Mouse (Mus musculus) bone marrow macrophage, adult 2 months (primary cell): ENCODE results near the gene Vmn1r210. TPM values are rescaled to one million over a fixed set of nuclear protein-coding genes. Genes with fewer than 3 reads are reported as not detected.
"Not testable (repeated sequence)": the region's sequence is repeated elsewhere in the genome, so short reads cannot be mapped to it uniquely, and the experiment has no call there.

Experiments
- H3K27ac ChIP-seq: 2 replicates; pipeline ENCODE4 v1.5.1; 2012; ENCODE audit warnings: low read depth, low read length; ENCODE audit not compliant: insufficient read depth
- H3K4me1 ChIP-seq: 2 replicates; pipeline ENCODE4 v1.6.1; 2012; ENCODE audit warnings: low read length; ENCODE audit not compliant: control insufficient read depth, insufficient read depth
- H3K4me3 ChIP-seq: 2 replicates; pipeline ENCODE4 v1.5.1; 2012; ENCODE audit warnings: mild to moderate bottlenecking, low read length, moderate library complexity; ENCODE audit not compliant: insufficient read depth
- CTCF ChIP-seq: IDR thresholded peaks from 2 replicates; pipeline ENCODE4 v1.5.1; 2012; ENCODE audit warnings: low read depth, mild to moderate bottlenecking, low read length, moderate library complexity
- POLR2A ChIP-seq: IDR thresholded peaks from 2 replicates; pipeline ENCODE4 v1.6.1; 2012; ENCODE audit warnings: mild to moderate bottlenecking, low read depth, low read length, borderline replicate concordance
- polyA plus RNA-seq: library from polyadenylated mRNA; stranded (reverse); fragments of >200 nt; gene quantifications from 2 replicates; pipeline ENCODE4 v1.2.4, GENCODE M21; 2012; ENCODE audit not compliant: missing spikeins, insufficient read depth, insufficient read length

The Vmn1r210 gene
- not detected in 2 replicates for polyA plus RNA-seq

DNA sequence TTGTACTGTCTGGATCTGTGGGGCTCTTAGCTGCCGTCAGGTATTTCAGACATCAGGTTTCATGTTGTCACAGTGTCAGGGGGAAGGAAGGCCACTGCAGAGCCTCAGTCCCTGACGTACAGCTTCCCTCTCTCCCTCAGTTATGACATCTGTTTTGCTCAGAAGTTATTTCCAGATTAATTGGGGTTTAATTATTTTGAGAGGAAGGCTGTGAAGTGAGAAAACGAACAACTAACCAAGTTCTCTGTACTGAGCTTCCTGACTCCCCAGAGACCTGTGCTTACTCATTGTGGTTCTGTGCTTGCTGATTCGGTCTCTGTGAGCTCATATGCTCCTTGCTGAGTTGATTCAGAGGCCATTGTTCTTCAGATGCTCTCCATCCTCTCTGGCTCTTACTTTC, at the start of gene Vmn1r210:
Gene Vmn1r210, minus strand, starts transcription at position 101 of the 400 bp plus-strand sequence.
- Histone ChIP-seq H3K4me3 (no peak within 1 kb of the TSS), H3K27ac (no peak within 1 kb of the TSS), H3K4me1 (no peaks in the 10 kb centered on the region)
- TF ChIP-seq POLR2A (no peak), CTCF (no peak)

DNA sequence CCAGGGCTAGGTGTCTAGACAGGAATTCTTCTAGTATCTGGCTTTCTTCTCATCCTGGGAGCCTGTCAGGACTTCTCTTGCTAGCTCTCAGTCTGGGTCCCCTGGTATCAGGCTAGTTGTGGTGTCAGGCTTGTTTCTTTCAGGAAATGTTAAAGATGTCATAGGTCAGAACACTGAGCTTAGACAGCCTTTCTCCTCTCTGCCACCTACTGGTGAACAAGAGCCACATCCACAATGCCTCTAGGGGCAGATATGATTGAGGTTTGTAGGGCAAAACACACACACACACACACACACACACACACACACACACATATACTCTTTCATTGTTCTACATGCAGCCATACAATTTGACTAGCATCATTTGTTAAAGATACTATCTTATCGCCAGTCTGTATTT, 48.1 kb upstream of the Vmn1r210 start:
- Histone ChIP-seq H3K4me1 (no peaks in the 10 kb centered on the region), H3K4me3 (no peak overlapping the region), H3K27ac (no peak overlapping the region)
- TF ChIP-seq POLR2A, result no peak
- TF ChIP-seq CTCF, result no peak

DNA sequence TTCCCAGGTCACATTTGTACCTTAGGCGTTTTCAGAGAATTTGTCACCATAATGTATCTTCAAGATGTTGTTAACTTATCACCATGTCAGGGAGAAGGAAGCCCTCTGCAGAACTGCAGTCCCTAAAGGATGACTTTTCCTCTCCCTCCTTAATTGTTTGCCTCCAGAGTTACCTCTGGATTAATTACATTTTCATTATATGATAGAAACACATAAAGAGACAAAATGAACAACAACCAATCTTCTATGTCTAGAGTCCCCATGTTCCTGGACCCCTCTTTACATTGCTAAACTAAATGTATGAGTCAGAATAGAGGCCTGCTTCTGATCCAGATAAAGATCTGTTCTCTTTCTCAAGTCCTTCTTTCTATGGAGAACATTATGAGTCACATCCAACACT, 26.3 kb upstream of the Vmn1r210 start, which contains the start of gene Vmn1r211:
Gene Vmn1r211, minus strand, starts transcription at position 101 of the 400 bp plus-strand sequence.
- H3K27ac ChIP-seq, result no peak within 1 kb of the TSS
- no peaks in the 10 kb centered on the region for H3K4me1 ChIP-seq
- TF ChIP-seq POLR2A, result no peak
- no peak for TF ChIP-seq CTCF
- no peak within 1 kb of the TSS for H3K4me3 ChIP-seq

DNA sequence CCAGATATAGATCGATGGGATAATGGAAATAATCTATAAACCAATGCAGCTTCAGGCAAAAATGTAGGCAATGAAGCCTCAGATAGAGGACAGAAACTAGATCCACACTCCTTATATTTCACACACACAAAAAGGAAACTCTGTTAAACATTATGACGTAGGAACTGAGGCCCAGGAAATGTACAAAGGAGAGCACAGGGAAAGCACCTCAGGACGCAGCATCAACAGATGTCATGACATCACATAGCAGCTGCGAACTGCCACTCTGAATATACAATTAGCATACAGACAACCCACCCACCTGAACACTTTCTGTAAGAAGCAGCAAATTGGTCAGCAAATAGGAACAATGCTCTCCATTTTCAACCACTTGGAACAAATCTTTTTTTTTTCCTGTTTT, 23.6 kb upstream of the Vmn1r210 start:
- H3K4me1 ChIP-seq, result no peaks in the 10 kb centered on the region
- TF ChIP-seq POLR2A (no peak), CTCF (no peak)
- H3K4me3 ChIP-seq, result no peak overlapping the region
- no peak overlapping the region for H3K27ac ChIP-seq

DNA sequence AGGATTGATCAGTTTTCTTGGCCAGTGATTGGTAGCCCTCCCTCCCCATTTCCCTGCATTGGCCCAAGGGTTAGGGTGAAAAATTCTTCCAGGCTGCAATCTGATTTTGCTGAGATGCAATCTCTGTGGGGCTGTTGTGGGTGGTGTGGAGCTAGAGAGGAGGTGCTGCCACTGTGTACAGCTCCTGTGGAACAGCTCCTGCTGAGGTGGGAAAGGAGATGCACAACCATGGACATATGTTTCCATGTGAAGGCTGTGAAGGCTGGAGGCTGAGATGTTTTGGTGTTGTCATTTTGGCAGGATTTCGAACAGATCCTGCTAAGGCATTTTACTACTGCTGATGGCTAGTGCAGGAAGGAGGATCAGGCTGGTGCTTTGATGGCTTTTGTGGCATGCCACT, 15.7 kb upstream of the Vmn1r210 start:
- no peaks in the 10 kb centered on the region for H3K4me1 ChIP-seq
- H3K27ac ChIP-seq, result no peak overlapping the region
- TF ChIP-seq POLR2A (no peak), CTCF (no peak)
- H3K4me3 ChIP-seq, result no peak overlapping the region

DNA sequence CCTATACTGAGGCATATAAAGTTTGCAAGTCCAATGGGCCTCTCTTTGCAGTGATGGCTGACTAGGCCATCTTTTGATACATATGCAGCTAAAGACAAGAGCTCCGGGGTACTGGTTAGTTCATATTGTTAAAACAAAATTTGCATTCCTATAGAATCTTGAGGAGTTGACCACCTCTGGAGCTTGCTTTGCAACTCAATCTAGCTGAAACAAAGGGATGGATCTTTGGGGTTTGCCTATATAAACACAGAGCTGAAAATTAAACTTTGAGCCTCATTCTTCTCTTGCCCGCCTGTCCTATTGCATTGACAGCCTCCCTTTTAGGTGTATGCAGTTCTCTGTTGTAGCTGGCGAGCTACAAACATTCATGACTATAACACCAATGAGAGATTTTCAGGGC, 13.2 kb upstream of the Vmn1r210 start:
- not testable (repeated sequence) for H3K27ac ChIP-seq, H3K4me1 ChIP-seq, H3K4me3 ChIP-seq

DNA sequence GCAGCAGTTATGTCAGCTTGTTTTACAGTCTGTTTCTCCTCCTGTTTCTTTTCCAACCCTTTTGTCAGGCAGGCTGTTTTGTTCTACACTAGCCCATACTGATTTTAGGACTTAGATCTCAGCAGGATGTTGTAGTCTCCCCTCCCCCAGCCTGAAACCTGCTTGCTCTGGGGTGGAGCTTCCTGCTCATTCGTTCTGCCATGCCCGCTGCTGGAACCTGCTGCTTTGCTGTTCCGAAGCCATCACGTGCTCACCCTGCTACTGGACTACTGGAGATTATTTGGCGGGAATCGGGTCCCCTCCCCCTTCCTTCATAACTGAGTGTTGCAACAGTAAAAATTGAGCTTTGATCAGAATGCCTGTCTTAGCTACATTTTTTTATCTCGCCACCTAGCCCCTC, 1.8 kb downstream of the Vmn1r210 start:
- not testable (repeated sequence) for H3K27ac ChIP-seq, H3K4me3 ChIP-seq, H3K4me1 ChIP-seq

DNA sequence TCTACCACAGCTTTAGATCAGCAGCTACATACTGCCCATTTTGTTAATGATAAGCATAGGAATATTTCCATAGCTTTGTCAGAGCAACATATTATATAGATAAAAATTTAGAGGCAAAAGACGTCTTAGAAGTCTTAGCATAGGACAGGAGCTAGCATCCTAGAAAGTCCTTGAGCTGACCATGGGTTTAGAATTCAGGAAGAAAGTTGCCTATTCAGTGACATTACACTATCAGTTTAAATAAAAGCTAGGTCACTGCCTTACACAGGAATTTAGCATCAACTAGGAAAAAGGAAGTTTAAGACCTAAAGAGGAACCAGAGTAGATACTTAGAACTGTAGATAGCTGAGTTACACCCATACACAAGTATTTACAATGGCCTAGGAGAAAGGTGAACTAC, 9.5 kb downstream of the Vmn1r210 start:
- not testable (repeated sequence) for H3K27ac ChIP-seq, H3K4me1 ChIP-seq, H3K4me3 ChIP-seq

DNA sequence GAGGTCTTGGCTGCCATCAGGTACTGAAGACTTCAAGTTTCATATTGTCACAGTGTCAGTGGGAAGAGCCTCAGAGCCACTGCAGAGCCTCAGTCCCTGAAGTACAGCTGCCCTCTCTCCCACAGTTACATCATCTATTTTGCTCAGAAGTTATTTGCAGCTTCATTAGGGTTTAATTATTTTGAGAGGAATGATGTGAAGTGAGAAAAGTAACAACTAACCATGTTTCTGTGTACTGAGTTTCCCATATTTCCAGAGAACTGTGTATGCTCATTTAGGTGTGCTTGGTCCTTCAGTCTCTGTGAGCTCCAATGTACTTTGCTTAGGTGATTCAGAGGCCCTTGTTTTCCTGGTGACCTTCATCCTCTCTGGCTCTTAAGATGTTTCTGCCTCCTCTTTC, 21.6 kb downstream of the Vmn1r210 start, which contains the start of gene Vmn1r209:
Gene Vmn1r209, minus strand, starts transcription at position 101 of the 400 bp plus-strand sequence.
- not testable (repeated sequence) for H3K27ac ChIP-seq, H3K4me3 ChIP-seq

DNA sequence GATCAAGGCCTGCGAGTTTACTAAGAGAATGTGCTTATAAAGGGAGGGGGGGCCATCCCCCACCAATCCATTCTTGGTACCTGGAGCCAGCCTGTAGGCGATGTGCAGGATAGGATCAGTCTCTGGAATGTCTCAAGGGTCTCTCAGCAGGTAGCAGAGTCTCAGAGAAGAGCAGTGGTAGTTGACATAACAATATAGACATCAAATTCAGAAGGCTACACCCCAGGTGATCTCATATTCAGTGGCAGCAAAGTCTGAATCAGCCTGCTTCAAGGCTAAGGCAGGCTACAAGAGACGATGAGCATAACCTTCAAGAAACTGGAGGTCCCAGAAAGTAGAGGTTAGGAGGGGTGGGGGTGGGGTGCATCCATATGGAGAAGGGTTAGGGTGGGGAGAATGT, 43.1 kb downstream of the Vmn1r210 start:
- H3K4me1 ChIP-seq, H3K4me3 ChIP-seq, H3K27ac ChIP-seq: not testable (repeated sequence)

More for the DNA sequence above, 21.6 kb downstream of the Vmn1r210 start, which contains the start of gene Vmn1r209:
- H3K4me1 ChIP-seq, result not testable (repeated sequence)

DNA sequence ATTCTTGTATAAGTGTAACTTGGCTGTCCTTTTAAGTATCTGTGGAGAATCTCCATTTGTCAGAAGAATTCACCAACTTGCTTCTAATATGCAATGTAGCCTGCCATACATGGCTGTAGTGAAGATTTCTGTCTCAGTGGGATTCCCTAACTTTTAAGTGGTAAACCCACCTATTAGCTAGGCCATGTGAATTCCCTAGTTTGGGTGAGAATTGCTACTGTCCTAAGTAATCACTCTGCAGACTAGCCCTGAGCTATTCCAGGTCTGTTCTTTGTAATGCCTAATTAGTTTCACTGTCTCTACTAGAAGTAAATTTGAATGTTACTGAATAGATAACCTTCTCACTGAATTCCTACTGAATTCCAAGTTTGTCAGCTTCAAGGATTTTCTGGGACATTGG, 47.0 kb downstream of the Vmn1r210 start:
- H3K4me1 ChIP-seq, H3K27ac ChIP-seq, H3K4me3 ChIP-seq: not testable (repeated sequence)

DNA sequence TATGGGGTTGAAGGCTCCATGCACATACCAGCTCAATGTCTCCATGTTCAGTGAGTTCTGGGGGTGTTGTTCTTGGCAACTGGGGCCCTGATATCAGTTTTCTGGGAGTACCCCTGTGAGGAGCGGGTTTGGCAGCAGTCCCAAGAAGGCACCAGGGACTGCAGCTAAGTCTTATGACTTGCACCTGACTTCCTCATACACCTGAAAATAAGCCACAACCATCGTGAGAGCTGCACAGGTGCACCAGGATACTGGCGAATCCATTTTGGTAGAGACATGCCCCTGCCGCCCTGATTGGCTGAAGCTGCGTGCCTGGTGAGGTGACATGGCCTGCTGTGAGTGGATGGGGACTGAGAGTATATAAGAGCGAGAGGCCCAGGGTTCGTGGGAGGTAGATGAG, 53.8 kb downstream of the Vmn1r210 start, which contains the start of gene Vmn1r208:
Gene Vmn1r208, minus strand, starts transcription at position 101 of the 400 bp plus-strand sequence.
- H3K4me3 ChIP-seq, result not testable (repeated sequence)

More for the DNA sequence above, 53.8 kb downstream of the Vmn1r210 start, which contains the start of gene Vmn1r208:
- H3K4me1 ChIP-seq, H3K27ac ChIP-seq: not testable (repeated sequence)

Other genes starting within 250 kb of the Vmn1r210 start
- gene Vmn1r205, start 238.3 kb downstream of the Vmn1r210 start, polyA plus RNA-seq, result not detected in 2 replicates
- gene Vmn1r206, start 207.1 kb downstream of the Vmn1r210 start, polyA plus RNA-seq, result 0.31 TPM in 1 of 2 replicates, not detected in the other
- gene Vmn1r207-ps, start 101.7 kb downstream of the Vmn1r210 start, polyA plus RNA-seq, result 0.20 TPM in 1 of 2 replicates, not detected in the other
- 0.33 TPM in 1 of 2 replicates, not detected in the other for gene Vmn1r208, start 53.9 kb downstream of the Vmn1r210 start, polyA plus RNA-seq
- gene Vmn1r209, start 21.7 kb downstream of the Vmn1r210 start, polyA plus RNA-seq, result not detected in 2 replicates
- not detected in 2 replicates for gene Vmn1r211, start 26.2 kb upstream of the Vmn1r210 start, polyA plus RNA-seq
- not detected in 2 replicates for gene Vmn1r212, start 52.9 kb upstream of the Vmn1r210 start, polyA plus RNA-seq
- gene Vmn1r213, start 176.3 kb upstream of the Vmn1r210 start, polyA plus RNA-seq, result not detected in 2 replicates
- not detected in 2 replicates for gene Vmn1r214, start 199.1 kb upstream of the Vmn1r210 start, polyA plus RNA-seq
- gene Vmn1r215, start 236.7 kb upstream of the Vmn1r210 start, polyA plus RNA-seq, result not detected in 2 replicates